Mouse (Mus musculus): Measurements from ENCODE around the gene Erich3.

GRCm38 (mm10) chr3:154755225-154755624 is 91.6 kb downstream of the Erich3 start:
- TF ChIP-seq CTCF (conservative IDR thresholded peaks at IDR 0.05; ENCODE audit: low read length) (no peak), NANOG (IDR thresholded peaks at IDR 0.05; ENCODE audit: borderline replicate concordance, low read length) (no peak), POU5F1 (IDR thresholded peaks at IDR 0.05; ENCODE audit: borderline replicate concordance, low read length) (no peak)
